Mouse (Mus musculus): ENCODE results near the gene Minos1.

Gene Minos1

DNA sequence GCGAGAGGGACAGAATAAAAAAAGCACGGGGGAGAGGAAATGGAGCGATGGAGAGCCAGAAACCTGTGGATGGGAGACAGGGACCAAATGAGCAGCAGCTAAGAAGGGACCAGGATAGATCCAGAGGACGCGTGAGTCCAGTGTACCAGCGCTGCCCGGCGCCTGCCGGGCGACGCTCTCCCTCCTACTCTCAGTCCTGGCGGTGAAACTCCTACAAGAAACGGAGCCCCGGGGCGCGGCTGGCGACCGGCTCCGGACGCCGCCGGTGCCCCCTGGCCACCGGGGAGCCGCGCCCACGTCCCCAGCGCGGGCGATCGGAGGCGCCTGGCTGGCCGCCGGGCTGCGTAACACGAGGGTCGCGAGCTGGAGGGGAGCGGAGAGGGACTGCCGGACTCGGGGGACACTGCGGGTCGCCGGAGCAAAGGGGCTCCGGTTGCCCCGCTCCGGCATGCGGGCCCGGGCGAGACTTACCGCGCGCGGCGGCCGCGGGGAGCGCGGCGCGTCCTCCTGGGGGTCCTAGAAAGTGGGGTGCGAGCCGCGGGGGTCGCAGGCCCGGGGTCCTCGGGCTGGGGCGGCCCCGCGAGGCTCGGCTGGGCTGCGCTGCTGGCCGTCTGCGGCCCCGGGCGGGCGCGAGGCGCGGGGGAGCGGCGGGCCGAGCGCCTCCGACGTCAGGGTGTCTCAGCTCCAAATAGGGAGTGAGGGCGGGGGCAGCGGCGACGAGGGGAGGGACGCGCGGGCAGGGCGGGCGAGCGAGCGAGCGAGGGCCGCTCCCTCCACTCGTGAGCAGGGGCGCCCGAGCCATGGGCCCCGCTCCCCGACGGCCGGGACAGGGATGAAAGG is 38.3 kb downstream of the Minos1 start, which contains the start of gene Nbl1:
TSS of gene Nbl1 (minus strand) at position 638 of the 840 bp plus-strand sequence.
- DNase-seq, result peak; percentile 48

DNA sequence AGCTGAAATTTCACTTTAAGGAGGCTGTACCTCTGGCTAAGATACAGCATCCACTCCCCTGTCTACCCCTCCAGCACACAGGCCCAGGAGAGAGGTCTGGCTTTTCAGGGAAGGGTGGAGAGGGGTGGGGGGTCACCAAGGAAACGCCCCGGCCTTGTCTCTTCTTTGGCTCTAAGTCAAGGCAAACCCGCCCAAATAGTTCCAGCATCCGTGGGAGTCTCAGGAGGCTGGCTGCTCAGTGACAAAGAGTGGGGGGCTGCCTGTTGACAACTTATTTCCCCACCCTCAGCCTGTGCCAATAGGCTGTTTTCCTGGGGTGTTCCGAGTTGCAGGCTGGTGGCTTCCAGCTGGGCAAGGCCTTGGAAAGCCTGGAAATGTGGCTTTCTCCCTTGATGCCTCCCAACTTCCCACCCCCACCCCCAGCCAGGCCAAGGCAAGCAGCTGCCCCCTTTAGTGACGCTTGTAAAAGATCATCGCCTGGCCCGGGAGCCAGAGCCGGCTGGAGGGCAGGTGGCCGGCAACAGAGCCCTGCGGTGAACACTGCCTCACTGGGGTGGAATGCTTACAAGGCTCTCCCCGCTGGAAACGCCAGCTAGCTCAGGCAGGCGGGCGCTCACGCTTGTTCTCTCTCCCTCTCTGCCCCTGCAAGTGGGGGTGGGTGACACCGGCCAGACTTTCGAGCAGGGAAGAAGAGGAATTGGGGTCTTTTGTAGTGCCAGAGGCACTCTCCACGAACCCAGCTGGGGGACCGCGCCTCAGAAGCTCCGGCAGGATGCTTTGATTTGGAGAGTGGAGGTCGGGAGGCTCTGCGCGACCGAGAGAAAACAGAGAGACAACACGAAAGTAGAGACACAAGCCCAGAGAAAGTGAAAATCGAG is 39.2 kb downstream of the Minos1 start:
- no peak for DNase-seq

GRCm38 (mm10) chr4:139091066-139091465 is 39.8 kb downstream of the Minos1 start:
- no peak for DNase-seq

DNA sequence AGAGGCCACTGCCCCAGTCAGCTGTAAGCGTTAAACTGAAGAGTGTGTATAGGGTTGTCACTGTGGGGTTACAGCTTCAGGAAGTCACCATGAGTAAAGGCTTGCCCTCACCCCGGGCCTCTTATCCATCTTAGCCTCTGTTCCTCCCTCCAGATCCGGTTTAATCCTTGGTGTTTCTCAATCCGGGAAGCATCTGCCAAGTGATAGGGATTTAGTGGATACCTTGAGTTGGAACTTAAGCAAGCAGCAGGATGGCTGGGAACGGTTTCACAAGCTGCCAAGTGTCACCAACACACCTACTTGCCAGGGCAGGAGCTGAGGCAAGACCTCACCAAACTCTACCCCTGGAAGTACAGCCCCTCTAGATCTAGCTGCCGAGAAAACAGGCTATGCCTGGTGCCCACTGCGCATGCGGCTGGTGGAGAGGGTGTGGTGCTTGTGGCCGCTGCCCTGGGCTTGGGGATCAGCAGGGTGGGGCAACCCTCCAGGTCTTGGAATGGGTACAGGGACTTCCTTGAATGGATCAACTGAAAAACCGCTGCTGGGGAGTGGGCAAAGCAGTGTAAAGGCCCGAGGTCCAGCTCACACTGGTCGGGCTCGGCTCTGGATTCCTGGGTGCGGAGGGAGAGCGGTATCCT is 40.5 kb downstream of the Minos1 start:
- no peak for DNase-seq

DNA sequence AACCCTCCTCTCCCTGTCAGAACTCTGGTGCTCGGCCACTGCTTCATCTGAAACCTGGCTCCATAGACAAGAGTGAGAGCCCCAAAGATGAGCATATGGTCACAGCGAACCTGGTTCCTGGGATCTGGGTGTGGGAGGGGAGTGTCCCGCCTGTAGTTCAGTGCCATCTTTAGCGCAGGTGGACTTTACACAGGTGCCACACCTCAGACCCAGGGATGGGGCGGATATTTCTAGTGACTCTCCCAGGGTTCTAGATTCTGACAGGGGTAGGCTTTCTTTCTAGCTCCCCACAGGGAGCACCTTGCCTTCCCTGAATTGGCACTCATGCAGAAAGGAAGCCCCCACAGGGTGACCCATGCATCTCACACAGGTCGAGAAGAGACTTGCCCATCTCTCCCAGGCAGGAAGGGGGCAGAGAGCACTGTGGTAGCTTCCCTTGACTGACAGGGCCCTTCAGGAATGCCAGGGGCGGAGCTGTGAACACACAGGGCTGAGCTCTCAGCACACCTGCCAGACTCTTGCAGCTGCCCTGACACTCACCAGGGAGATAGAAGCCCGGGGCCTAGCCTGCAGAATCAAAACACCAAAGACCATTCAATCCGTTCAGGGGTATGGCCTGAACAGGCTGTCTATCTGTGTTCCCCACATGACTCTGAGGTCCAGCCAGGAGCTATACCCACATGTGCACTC is 41.8 kb downstream of the Minos1 start:
- DNase-seq, result peak; percentile 33

DNA sequence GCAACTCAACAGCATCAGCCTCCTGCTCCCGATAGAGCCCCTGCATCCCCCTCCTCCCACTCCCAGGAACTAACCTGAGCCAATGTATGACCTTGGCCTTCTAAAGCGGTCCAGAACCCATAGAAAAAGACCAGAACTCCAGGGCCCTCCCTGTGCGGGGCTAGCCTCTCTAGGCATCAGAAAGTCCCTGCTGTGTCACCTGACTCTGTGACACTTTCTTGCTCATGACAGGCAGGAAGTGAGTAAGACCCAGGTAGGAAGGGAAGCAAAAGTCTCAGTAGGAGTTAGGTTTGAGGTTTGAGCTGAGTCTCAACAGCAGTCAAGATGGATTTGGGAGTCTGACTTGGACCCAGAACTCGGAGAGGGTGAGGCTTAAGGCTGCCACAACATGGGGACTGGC is 43.9 kb downstream of the Minos1 start:
- DNase-seq, result no peak

DNA sequence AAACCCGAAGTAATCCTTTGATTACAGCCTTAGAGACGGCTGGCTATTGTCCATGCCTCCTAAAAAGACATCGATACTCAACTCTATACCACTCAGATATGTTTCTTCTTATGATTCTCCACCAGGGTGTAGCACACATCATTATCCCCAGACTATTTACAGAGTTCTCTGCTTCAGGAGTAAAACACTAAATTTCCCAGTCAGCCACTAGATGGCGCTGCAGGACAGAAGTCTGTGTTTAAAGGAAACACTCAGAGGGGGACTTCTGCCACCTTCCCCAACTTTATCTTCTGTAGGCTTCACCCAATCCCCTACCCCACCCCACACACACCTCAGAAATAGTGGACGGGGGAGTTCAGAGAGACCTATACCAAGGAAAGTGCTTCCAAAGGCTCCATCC is 44.9 kb downstream of the Minos1 start:
- DNase-seq, result peak; percentile 82

DNA sequence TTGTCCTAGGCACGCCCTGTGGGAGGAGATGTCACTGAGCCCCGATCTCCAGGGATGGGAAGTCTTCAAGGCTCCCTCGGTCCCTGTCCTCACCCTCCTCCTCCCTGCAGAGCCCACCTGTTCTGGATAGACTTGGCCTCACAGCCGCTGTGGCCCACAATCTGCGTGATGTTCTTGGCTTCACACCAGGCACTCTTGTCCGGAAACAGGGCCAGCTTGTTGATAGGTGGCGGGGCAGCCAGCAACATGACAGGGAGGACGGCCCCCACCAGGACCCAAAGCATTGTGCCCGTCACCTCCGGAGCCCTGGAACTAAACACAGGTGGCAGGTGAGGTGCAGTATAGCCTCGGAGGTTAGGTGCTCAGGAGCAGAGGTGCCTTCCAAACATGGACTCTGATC is 45.6 kb downstream of the Minos1 start:
- no peak for DNase-seq

DNA sequence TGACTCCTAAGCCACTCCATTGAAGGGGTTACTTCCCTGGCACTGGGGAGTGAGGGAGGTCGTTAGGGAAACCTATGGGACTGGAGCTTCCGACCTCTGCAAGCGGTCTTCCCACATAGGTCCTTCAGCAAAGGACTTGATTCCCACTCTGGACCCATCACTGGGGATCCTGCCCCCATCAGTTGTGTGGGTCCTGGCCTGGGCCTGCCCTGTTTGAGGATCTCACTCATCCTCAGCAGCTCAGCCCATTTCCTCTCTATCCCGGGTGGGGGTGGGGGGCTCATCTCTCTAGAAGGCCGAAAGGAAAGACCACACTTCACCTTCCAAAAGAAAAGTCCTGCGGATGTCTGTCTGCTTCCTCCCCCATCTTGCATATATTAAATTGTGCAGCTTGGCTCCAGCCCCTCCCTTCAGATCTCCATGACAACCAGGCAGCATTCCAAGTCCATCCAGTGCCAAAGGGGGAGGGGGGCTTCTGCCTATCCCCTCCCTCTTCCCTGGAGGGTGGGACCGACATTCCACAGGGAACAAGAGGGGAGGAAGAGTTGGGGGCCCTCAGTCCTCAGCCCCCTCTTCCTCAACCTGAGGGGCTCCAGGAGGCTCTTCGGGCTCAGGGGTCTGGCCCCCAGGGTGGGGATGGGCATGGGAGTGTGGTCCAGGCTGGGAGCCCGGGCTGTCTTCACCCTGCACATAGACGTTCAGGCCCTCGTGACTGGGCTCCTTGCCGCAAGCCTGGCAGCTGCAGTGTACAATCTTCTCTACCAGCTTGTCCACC is 47.9 kb downstream of the Minos1 start:
- no peak for DNase-seq

GRCm38 (mm10) chr4:139081270-139081931 is 49.5 kb downstream of the Minos1 start:
- DNase-seq, result no peak

GRCm38 (mm10) chr4:139080259-139080658 is 50.7 kb downstream of the Minos1 start:
- DNase-seq, result no peak

DNA sequence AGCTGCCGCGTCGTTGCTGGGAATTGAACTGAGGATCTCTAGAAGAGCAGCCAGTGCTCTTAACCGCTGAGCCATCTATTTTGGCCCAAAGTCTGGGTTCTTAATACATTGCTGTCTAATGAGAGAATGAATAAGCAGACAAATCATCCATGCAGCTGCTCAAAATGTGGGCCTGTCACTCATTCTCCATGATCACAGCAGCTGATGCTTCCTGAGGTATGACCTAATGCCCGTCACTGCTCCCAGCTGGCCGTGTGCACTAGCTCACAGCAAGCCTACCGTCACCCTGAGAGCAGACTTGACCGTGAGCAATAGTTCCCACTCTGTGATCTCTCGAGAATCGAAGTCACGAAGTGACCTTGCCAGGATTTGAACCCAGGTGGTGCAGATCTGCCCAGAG is 51.5 kb downstream of the Minos1 start:
- DNase-seq, result no peak

DNA sequence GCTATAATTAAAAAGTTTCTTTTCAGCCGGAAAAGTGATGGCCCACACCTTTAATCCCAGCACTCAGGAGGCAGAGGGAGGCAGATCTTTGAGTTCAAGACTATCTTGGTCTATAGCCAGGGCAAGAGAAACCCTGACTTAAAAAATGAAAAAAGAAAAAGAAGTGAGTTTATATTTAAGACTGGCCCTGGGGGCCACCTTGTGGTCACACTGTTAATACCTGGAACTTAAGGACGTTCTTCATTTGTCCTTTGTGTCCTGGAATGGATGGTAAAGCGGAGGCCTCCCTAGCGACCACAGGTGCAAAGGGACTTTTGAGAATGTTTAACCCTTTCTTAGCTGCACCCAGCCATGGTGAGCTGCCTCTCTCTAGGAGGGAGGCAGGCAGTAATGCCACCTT is 52.2 kb downstream of the Minos1 start:
- peak; percentile 32 for DNase-seq

DNA sequence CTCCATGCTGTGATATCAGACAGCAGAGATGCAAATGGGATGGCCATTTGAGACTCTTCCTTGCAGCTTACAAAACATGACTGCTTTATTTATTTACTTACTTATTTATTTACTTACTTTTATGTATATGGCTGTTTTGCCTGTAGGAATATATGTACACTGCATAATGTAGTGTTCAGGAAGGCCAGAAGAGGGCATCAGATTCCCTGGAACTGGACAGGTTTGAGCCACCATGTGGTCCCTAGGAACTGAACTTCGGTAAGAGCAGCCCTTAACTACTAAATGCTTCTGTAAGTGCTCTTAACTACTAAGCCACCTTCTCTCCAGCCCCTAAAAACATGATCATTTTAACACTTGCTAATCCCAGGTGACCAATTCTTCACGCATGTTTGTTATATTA is 52.6 kb downstream of the Minos1 start:
- no peak for DNase-seq

- DNase-seq, result no peak
Observed at GRCm38 (mm10) chr4:139075915-139076314, 55.0 kb downstream of the Minos1 start.

DNA sequence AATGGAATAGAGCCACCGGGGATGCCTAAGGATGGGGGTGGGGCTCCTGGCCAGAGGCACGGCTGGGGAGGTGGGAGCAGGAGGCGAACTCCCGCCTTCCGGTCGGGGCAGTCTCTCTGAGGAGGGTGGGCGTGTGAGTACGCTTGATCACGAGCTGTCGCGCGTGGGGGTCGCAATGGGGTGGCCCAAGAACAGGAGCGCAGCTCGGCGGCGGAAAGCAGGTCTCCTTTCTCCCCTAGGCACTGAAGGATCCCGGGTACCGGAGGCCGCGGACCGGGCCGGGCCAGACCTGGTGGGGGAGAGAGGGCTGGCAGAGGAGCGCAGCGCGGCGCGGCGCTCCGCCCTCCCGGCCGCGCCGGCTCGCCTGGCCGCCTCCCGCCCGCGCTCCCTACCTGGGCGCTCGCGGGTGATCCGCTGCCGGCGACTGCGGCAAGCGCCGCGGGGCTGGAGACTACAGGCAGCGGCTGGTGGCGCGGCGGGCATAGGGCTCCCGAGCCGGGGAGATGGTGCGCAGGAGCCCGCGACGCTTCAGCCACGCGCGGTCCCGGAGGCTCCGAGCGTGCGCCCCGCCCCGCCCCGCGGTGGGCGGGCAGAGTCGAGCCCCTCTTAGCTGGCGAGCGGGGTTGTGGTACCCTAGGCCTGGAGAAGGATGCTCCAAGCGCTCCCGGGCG is 55.7 kb downstream of the Minos1 start, which contains the start of gene Htr6:
TSS of gene Htr6 (minus strand) at position 530 of the 671 bp plus-strand sequence.
- DNase-seq, result no peak

- DNase-seq, result no peak
Observed at GRCm38 (mm10) chr4:139074060-139074459, 56.9 kb downstream of the Minos1 start.

GRCm38 (mm10) chr4:139068287-139068686 is 62.6 kb downstream of the Minos1 start:
- no peak for DNase-seq

DNA sequence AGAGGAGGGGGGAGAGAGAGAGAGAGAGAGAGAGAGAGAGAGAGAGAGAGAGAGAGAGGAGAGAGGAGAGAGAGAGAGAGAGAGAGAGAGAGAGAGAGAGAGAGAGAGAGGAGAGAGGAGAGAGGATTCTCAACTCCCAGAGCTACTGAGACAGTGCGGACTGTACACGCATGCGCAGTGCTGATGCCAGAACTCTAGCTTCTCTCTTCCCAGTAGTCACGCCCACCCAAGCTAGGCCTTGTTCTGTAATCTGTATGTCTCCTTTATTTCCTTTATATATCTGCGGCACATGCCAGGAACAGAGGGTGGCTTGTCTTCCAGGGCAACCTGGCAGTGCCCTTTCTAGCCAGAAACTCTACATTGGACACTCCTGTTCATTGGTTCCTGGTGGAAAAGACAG is 66.1 kb downstream of the Minos1 start:
- no peak for DNase-seq

DNA sequence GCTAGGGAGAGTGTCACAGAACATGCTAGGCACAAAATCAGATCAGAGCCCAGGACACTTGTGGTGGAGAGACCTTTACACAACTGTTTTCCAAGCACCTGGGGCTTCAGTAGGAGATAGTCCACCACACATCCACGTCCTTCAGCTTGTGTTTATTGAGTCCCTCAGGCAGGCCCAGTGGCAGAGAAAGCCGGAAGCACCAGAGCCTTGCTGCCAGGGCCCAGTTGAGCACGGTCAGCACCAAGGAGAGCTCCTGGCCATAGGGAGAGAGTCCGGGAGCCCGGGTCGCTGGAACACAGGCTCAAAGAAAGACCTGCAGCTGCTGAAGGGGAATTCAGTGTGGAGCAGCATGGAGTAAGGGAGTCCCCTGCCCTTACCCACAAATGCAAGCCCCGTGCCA is 71.3 kb downstream of the Minos1 start:
- peak; percentile 30 for DNase-seq

DNA sequence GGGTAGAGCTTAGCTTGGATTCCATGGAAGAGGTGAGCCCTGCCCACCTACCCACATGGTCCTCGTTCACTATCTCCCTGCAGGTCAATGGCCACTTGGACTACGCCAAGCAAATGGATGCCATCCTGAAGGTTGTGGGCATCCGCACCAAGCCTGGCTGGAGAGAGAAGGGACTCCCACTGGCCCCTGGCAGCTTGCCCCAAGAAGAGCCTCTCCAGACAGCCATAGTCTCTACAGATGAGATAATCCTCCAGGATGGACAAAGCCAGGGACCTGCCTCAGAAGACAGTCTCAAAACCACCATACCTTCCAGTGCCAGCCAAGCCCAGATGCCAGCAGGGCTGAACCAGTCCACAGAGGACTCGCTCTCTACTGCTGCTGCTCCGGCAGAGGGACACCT is 72.9 kb downstream of the Minos1 start:
- no peak for DNase-seq

Data from kidney, adult 18-20 months (tissue).